Mouse (Mus musculus) left cerebral cortex, adult 18-20 months (tissue): ENCODE measurements around the gene Mapkapk3. TPM values are rescaled to one million over a fixed set of nuclear protein-coding genes. Genes with fewer than 3 reads are reported as not detected.
A peak's percentile ranks its signal among the peaks of the same experiment; 100 is the strongest.

Experiments
- DNase-seq, 2 experiments: peaks; one replicate each; pipeline ENCODE4 v3.0.0; 2021 to 2022; ENCODE audit warnings: low spot score in 2 of 2, mixed read lengths in 1 of 2
- long read RNA-seq, 2 experiments: library from polyadenylated mRNA; stranded (forward); transcript quantifications; one replicate each; pipeline ENCODE4 v2.0.0; 2021
- total RNA-seq, 2 experiments: library from RNA; stranded (reverse); gene quantifications; 2 replicates each; pipeline ENCODE4 v1.2.3; 2021

The Mapkapk3 gene
- 1 to 10 TPM; 3.3 to 4.3 TPM for total RNA-seq
- long read RNA-seq, experiment 1, partial matches to known transcripts, result 1 of 7 reads
- long read RNA-seq, experiment 1, other reads (novel, unspliced or antisense), result 4 of 7 reads
- long read RNA-seq, experiment 2, partial matches to known transcripts, result 1 of 1 reads
- long read RNA-seq, experiment 2, other reads (novel, unspliced or antisense), result 0 of 1 reads

DNA sequence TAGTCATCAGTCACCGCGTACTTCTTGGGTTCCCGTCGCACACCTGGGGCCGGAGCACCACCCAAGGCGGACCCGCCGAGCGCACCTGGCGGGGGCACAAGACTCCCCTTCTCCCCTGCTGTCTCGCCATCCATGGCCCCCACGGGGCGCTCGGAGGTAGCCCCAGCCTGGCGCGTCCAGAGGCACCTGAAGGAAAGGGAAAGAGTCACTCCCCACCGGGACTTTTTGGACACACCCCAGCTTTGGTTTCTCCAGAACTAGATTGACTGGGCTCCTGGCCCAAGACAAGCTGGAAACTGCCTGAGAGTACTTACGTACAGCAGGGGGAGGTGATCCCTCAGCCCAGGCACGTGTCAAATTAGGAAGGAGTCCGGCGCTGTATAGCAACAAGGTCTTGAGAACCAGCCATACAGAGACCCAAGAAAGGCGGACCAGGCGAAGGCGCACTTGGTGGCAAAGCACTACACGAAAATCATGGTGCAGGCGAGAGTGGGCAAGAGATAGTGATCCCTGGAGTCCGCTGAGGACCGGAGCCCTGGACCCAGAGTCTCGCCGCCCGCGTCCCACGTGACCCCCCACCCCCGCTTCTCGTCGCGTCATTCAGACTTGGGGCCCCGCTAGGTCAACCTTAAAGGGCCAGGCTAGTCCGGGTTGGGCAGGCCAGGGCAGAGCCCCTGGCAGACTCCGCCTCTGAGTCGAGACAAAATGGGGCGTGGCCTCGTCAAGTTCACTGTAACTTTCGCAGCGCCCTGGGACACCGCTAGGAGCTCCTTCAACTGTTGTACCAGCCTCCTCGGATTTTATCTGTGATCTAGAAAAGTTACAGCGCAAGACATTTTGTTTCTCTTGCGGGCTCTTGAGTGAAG, at the start of gene Mapkapk3:
TSS of gene Mapkapk3 (minus strand) at position 667 of the 866 bp plus-strand sequence.
- peak in 1 of 2 experiments; percentile 47 for DNase-seq

DNA sequence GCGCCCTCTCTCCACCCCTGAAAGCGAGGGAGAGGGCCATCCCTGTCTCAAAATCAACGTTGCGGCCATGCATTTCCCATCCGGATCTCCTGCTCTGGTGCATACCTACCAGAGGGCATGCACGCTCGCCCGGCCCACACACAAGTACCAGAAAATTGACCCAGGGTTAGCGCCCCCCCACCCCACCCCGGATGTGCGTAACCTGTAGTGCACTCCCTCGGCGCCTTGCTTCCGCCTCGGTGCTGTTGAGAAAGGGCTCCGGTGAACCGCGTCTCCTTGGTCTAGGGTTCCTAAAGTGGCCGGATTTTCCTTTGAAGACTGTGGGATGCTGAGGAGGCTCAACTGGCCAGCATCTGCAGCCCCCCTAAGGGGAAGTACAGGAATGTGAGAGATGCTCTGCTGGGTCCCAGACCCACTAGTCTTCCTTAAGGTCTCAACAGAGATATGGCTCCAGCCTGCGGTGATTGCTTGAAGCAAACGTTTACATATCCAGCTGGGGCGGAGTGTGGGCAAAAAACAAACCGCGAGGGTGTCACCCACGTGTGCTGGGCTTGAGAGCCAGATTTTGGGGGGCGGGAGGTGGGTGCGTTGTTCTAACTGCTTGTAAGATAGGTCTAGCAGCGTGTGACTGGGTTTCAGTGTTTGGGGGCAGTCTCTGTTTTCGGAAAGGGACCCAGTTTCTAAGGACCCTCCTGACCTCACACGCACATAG, 48.7 kb upstream of the Mapkapk3 start, which contains the start of gene Hemk1:
TSS of gene Hemk1 (minus strand) at position 179 of the 712 bp plus-strand sequence.
- peak; percentile 78 to 80 for DNase-seq

- DNase-seq, result no peak
Measured at GRCm38 (mm10) chr9:107336386-107336785, 46.7 kb upstream of the Mapkapk3 start.

GRCm38 (mm10) chr9:107335909-107336308, 46.2 kb upstream of the Mapkapk3 start:
- DNase-seq, result peak; percentile 71 to 76

DNA sequence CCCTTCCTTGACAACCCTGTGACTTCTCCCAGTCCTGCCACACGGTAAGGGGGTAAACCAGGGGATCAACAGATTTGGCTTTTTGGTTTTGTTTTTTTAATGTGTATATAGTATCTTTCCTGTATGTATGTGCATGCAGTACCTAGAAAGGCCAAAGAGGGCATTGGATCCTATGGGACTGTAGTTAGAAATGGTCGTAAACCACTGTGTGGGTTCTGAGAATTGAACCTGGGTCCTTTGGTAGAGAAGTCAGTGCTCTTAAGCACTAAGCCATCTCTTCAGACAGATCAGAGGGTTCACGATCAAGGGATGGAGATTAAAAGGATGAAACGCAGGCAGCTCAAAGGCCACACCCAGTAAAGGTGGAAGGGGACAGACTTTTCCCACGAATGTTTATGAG, 45.4 kb upstream of the Mapkapk3 start:
- no peak for DNase-seq

DNA sequence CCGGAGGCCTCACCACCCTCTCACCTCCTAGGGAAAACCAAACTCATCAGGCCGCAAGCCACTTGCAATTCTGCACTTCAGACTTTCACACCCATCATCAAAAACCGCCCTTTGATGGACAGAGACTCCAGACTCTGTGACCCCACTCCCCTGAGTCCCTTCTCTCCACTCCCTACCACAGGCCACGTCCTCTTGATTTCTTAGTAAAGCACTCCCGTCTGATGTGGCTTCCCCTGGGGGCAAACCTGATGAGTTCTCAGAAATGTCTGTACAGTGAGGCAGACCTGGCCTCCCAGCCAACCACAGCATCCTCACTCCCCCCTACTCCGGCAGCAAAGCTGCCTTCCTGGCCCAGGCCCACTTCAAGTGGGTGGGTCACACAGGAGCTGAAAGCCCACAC, 44.7 kb upstream of the Mapkapk3 start:
- DNase-seq, result no peak

GRCm38 (mm10) chr9:107333686-107334085, 44.0 kb upstream of the Mapkapk3 start:
- DNase-seq, result no peak

GRCm38 (mm10) chr9:107330791-107331190, 41.1 kb upstream of the Mapkapk3 start:
- DNase-seq, result no peak

- no peak for DNase-seq
Measured at GRCm38 (mm10) chr9:107327879-107328620, 38.4 kb upstream of the Mapkapk3 start.

DNA sequence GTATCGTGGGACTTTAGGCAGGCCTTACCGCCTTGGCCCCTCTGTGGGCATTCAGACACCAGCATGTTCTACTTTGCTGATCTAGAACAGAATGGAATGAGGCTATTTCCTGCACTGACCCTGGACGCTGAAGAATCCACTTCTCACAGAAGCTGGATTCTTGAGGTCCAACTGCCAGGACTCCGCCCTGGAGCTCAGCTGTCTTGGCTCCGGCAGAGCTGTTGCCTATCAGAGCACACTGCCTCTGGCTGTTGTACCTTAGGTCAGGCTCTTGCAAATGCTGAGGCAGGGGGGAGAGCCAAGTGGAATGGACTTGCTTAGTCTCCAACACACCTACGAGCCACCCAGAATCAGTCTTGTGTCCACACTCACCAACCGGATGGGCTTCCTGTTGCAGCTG, 36.2 kb upstream of the Mapkapk3 start:
- no peak for DNase-seq

- no peak for DNase-seq
Measured at GRCm38 (mm10) chr9:107324799-107325561, 35.3 kb upstream of the Mapkapk3 start.

DNA sequence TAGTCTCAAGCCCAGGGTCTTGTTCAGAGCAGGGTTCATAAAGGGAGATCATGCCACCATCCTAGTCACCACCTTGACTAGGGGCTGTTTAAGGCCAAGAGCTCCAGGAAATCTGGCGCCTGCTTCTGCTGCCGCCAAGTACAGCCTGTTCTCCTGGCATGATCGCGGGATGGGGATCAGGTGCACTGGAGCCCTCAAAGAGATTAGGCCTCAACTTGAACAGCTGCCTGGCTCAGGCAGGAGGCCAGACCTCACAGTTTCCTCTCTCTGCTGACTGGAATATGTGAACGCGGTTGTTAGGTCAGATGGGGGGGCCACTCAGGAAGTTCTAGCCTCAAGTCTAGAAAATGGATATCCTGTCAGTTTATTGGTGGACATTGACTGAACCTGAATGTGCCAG, 33.9 kb upstream of the Mapkapk3 start:
- peak in 1 of 2 experiments; percentile 24 for DNase-seq

DNA sequence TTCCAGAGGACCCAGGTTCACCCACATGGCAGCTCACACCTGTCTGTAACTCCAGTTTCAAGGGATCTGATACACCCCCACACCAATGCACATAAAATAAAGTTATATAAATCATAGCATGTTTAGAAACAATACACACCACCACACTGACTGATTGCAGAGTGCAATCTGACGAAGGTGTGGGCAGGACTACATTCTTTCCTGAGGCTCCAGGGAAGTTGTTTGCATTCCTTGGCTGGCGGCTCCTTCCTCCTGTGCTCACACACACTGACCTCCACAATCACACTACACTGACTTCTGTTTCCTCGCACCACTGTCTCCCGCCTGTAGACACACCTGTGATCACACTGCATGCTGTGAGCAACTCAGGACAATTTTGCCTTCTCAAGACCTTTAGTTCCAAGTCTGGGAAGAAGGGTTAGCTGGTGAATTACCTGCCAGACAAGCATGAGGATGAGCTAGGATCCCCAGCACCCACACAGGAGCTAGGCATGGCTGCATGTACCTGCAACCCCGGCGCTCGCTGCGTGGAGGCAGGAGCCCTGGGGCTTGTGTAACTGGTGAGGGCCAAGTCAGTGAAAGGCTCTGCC, 32.9 kb upstream of the Mapkapk3 start:
- no peak for DNase-seq

GRCm38 (mm10) chr9:107315791-107316190, 26.1 kb upstream of the Mapkapk3 start:
- no peak for DNase-seq

- no peak for DNase-seq
Measured at GRCm38 (mm10) chr9:107313926-107314325, 24.2 kb upstream of the Mapkapk3 start.

GRCm38 (mm10) chr9:107312811-107313584, 23.3 kb upstream of the Mapkapk3 start:
- no peak for DNase-seq

GRCm38 (mm10) chr9:107309600-107309999, 19.9 kb upstream of the Mapkapk3 start:
- DNase-seq, result no peak

- no peak for DNase-seq
Measured at GRCm38 (mm10) chr9:107309171-107309570, 19.5 kb upstream of the Mapkapk3 start.

GRCm38 (mm10) chr9:107308346-107309000, 18.8 kb upstream of the Mapkapk3 start:
- DNase-seq, result no peak
